Mouse (Mus musculus): ENCODE results near the gene Ctnnb1.
A peak's percentile ranks its signal among the peaks of the same experiment; 100 is the strongest.

Gene Ctnnb1

DNA sequence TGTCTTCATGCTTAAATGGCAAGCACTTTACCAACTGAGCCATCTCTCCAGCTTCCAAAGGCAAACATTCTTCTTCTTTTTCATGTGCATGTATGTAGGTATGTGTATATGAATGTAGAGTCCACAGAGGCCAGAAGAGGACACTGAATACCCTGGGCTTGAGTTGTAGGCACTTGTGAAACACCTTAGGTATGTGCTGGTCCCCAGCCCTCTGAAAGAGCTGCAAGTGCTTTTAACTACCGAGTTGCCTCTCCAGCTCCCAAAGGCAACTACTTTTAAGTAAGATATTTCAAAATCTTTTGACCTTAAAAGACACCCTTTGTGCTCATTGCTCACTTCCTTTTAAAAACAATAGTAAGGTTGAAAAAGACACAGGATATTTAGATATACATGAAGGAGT, 2.9 kb upstream of the Ctnnb1 start:
- no peak for ATAC-seq (ENCODE audit: insufficient number of reproducible peaks, low FRiP score, low TSS enrichment)

DNA sequence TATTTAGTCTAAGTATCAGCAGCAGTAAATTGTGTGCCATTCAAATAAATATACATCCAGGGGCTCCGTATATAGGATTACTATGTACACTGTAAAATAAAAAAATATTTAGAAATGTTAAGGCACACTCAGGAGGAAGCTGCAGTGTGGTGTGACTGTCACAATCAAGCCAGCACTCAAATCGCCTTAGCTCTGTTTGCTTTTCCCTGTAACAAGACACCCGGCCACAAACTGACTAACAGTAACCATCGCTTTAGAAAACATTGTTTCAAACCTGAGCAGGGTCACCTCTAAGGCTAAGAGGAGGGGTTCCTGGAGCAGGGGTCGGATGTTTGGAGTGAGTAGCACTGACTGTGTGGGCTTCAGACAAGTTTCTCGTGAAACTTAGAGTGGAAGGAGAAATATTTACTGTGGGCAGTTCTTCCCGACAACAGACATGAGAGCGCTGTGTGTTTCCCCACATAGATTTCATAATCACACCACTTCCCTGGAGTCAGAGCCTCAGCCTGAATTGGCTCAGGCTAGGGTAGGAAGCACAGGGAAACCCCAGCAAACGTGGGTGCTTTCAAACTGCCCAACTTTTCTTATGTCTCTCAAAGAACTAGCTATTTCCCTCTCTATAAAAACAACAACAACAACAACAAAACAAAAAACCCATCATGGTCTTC, 1.9 kb upstream of the Ctnnb1 start:
- ATAC-seq (ENCODE audit: insufficient number of reproducible peaks, low FRiP score, low TSS enrichment), result no peak

- no peak for ATAC-seq (ENCODE audit: insufficient number of reproducible peaks, low FRiP score, low TSS enrichment)
Measured at GRCm38 (mm10) chr9:120930021-120930420, 1.0 kb downstream of the Ctnnb1 start.

DNA sequence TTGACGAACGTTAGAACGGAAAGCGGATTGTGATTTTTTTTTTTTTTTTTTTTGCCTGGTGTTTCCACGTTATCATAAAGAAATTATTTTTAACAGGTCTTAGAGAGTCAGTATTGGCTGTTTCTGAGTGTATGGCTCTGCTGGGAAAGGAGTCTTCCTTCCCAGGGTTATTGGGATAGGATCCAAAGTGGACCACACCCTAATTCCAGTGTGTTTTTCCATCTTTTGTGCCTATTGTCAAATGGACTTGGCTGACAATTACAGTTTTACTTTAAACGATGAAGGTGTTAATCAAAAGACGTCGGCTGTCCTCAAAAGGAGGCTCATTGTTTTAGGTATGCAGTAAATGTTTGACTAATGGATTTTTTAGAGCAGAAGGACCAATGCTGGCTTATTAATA, 1.8 kb downstream of the Ctnnb1 start:
- ATAC-seq (ENCODE audit: insufficient number of reproducible peaks, low FRiP score, low TSS enrichment), result no peak

- ATAC-seq (ENCODE audit: insufficient number of reproducible peaks, low FRiP score, low TSS enrichment), result no peak
Measured at GRCm38 (mm10) chr9:120932371-120932770, 3.4 kb downstream of the Ctnnb1 start.

DNA sequence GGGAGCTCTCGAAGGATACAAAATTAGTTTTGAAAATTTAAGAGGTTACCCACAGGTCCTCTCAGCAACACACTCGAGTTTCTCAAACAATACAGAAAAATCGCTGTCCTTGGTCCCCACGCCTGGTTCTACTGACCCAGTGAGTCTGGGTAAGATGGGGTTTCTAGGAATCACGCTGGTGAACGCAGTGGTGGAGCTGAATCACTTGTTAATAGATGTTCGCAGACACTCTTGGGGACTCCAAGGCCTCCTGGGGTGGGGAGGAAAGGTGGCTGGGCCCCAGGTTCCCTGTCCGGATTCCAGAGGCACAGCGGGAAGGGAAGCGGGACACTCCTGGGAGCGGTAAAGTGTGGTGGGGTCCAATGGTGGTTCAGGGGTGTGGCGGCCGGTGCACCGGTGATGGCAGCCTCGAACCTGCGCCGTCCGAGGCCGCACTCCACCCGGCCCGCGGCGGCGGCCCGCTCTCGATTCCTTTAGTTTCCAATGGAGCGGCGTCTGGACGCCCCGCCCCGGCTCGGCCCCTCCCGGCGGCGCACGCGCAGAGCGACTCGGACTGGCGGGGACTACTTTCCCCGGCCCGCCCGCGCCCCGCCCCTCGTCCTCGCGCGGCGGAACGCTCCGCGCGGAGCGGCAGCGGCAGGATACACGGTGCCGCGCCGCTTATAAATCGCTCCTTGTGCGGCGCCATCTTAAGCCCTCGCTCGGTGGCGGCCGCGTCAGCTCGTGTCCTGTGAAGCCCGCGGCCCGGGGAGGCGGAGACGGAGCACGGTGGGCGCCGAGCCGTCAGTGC, 4.0 kb downstream of the Ctnnb1 start:
- peak; percentile 77 for ATAC-seq (ENCODE audit: insufficient number of reproducible peaks, low FRiP score, low TSS enrichment)

DNA sequence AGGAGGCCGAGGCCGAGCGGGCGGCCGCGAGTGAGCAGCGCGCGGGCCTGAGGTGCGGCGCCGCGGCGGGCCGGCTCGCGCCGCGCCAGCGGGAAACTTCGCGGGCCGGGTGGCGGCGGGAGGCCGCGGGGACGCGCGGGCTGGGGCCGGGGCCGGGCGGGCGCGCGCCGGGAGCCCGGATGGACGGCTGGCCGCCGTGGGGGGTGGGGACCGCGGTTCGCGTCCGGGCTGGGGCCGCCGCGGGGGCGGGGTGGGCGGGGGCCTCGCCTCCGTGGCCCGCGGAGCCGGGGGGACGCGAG, 4.5 kb downstream of the Ctnnb1 start:
- no peak; the same call in 1 of the 2 replicates for ATAC-seq (ENCODE audit: insufficient number of reproducible peaks, low FRiP score, low TSS enrichment)

DNA sequence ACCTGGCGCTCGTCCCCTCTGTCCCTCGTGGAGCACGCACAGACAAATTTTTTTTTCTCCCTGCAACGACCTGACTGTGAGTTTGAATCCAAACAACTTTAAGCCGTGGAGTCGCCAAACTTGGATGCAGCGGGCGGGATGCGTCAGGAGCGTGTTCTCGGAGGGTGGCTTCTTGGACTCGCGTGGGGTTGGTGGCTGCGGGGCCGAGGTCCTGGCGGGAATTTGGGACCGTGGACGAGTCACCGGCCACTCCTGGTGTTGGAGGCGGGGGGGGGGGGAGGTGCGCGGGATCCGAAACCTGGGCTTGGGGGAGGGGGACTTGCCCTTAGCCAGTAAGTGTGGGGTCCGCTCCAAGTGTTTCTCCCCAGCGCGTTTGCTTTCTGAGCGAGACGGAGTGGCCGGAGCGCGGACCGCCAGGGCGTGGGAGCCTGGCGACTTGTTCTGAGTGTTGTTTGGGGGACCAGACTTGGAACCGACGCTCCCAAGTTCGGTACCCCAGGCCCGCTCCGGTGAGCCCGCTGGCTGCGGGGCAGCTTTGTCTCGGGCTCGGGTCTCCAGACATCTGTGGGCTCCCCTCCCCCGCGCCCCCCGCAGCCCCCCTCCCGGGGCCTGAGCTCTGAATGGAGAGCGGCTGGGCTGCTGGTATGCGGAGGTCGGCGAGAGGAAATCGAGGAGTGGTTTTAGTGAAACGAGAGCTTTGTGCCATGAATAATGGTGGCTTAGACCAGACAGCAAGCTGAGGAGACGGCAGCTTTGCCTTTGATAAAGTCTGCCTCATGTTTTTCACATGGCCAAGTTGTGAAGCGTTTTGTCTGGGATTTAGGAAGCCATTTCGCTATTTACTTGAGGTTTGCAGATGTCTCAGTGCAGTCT, 5.1 kb downstream of the Ctnnb1 start:
- ATAC-seq (ENCODE audit: insufficient number of reproducible peaks, low FRiP score, low TSS enrichment), result no peak

DNA sequence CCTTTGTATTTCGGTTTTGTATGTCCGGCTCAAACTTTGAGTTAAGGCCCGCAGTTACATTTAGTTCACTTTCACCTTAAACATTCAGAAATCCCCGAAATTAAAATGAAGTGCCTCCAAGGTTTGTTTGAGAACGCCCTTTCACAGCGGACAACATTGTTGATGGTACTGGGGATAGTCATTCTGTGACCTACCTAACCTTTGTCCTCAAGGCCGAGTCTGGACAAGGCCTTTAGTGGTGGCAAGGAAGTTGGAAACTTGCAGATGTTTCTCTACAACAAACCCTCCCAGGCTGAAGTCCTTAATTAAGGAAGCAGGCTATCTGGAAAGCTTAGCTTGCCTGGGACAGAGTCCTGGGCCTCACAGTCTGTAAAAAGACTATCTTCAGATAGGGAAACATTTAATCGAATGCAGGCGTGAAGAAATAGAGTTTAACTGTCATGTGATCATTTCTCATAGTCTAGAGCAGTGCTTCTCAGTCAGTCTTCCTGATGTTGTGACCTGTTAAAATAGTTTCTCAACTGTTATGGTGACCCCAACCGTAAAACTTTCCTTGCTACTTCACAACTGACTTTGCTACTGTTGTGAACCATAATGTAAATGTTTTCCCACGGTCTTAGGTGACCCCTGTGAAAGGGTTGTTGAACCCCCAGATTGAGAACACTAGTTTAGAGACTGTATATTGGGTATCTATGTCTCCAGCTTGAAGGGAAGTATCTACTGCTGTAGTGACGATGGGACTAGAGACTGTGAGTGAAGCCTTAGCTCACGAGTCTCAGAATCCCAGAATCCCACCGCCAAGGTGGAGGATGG, 6.0 kb downstream of the Ctnnb1 start:
- ATAC-seq (ENCODE audit: insufficient number of reproducible peaks, low FRiP score, low TSS enrichment), result no peak

- no peak for ATAC-seq (ENCODE audit: insufficient number of reproducible peaks, low FRiP score, low TSS enrichment)
Measured at GRCm38 (mm10) chr9:120935634-120935922, 6.6 kb downstream of the Ctnnb1 start.

DNA sequence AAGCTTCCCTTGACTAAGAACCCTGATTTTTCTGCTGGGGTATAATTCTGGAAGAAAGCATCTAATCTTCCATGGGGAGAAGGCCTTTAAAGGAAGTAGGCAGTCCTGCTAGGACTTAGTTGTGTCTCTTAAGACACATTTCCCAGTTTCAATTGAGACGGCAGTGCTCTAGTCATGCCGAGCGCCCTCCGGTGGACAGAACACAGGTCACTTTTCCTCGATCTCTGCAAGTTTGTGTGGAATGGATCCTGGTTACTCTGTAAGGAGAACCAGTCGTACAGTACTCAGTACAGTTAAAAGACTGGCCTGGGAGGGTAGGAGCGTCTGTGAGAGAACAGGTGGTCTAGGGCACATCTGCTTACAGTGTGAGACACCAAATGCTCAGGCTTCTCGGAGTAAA, 7.3 kb downstream of the Ctnnb1 start:
- ATAC-seq (ENCODE audit: insufficient number of reproducible peaks, low FRiP score, low TSS enrichment), result no peak

- ATAC-seq (ENCODE audit: insufficient number of reproducible peaks, low FRiP score, low TSS enrichment), result no peak
Measured at GRCm38 (mm10) chr9:120940858-120941257, 11.8 kb downstream of the Ctnnb1 start.

GRCm38 (mm10) chr9:120943757-120944156, 14.7 kb downstream of the Ctnnb1 start:
- ATAC-seq (ENCODE audit: insufficient number of reproducible peaks, low FRiP score, low TSS enrichment), result no peak

GRCm38 (mm10) chr9:120944211-120944610, 15.2 kb downstream of the Ctnnb1 start:
- no peak for ATAC-seq (ENCODE audit: insufficient number of reproducible peaks, low FRiP score, low TSS enrichment)

GRCm38 (mm10) chr9:120946131-120946530, 17.1 kb downstream of the Ctnnb1 start:
- no peak for ATAC-seq (ENCODE audit: insufficient number of reproducible peaks, low FRiP score, low TSS enrichment)

DNA sequence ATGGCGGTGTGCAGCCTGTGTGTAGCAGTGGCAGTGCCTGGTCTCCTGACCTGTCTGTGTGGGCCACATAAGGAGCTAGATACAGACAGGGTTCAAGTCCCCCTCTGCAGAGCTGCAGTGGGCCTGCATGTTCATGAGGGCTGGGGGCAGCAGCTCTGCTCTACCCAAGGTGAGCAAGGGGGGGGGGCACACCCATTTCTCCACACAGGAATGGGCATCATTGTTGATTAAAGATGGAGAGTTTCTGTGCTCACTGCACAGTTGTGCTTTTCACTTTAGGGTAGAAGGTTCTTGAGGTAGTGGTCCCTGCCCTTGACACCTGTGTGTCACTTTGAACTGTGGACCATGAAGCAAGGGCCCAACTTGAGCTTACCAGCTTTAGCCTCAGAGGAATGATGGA, 19.8 kb downstream of the Ctnnb1 start:
- ATAC-seq (ENCODE audit: insufficient number of reproducible peaks, low FRiP score, low TSS enrichment), result no peak

- ATAC-seq (ENCODE audit: insufficient number of reproducible peaks, low FRiP score, low TSS enrichment), result no peak
Measured at GRCm38 (mm10) chr9:120950761-120951160, 21.7 kb downstream of the Ctnnb1 start.

DNA sequence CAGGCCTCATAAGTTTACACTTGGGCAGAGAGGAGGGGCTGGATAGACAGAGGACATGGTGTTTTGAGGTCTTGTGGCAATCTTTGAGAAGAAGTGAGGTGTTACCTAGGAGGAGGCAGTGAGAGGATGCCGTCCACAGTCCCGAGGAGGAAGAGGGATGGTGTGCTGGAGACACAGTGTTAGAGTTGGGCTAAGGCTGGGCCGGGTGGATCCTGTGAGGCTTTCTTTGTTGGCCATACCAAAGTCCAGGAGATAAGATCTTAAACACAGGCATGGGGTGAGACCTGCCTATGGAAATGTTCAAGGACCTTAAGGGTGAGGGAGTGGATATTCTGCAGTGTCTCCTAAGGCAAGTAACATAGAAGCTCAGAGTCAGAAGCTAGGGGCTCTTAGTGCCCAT, 22.9 kb downstream of the Ctnnb1 start:
- ATAC-seq (ENCODE audit: insufficient number of reproducible peaks, low FRiP score, low TSS enrichment), result no peak

DNA sequence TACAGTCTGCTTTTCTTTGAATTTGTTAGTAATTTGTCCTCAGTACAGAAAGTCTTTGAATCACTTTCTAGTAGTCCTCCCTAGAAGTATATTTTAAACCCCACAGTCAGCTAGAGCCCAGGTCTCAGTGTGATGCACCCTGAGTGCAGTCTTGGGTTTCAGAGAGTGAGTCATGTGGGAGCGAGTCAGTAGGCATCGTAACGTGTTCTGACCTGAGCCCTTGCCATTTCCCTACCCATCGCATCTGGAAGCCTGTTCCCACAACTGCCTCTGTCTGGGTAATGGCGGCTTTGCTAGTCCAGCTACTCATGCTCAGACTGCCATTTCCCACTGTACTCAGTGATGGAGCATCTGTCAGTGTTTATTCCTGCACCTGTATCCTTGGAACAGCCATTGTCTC, 29.0 kb downstream of the Ctnnb1 start:
- ATAC-seq (ENCODE audit: insufficient number of reproducible peaks, low FRiP score, low TSS enrichment), result no peak

- no peak for ATAC-seq (ENCODE audit: insufficient number of reproducible peaks, low FRiP score, low TSS enrichment)
Measured at GRCm38 (mm10) chr9:120958560-120958959, 29.5 kb downstream of the Ctnnb1 start.

GRCm38 (mm10) chr9:120959225-120959624, 30.2 kb downstream of the Ctnnb1 start:
- ATAC-seq (ENCODE audit: insufficient number of reproducible peaks, low FRiP score, low TSS enrichment), result no peak

Data from cerebellum, adult (tissue).